Mouse (Mus musculus) heart, embryonic 15.5 days (tissue): ENCODE measurements around the gene Rpl9-ps1. TPM values are rescaled to one million over a fixed set of nuclear protein-coding genes. Genes with fewer than 3 reads are reported as not detected.

Experiments used
- ATAC-seq: fragments of 200-750 bp; cut with Nextera tagmentation; replicated peaks from 2 replicates; pipeline ENCODE4 v1.8.0; 2017; ENCODE audit warnings: low read depth, moderate TSS enrichment; ENCODE audit not compliant: insufficient number of reproducible peaks, insufficient read depth, low FRiP score
- H3K27ac ChIP-seq: fragments of 300-500 bp; sonication (generic); 2 replicates; pipeline ENCODE4 v1.5.1; 2015; ENCODE audit warnings: mild to moderate bottlenecking, inconsistent platforms
- H3K27me3 ChIP-seq: fragments of 300-500 bp; sonication (generic); 2 replicates; pipeline ENCODE4 v1.6.1; 2015; ENCODE audit warnings: inconsistent platforms
- H3K36me3 ChIP-seq: fragments of 300-500 bp; sonication (generic); 2 replicates; pipeline ENCODE4 v1.6.1; 2015; ENCODE audit warnings: mild to moderate bottlenecking, inconsistent platforms
- H3K4me1 ChIP-seq: fragments of 300-500 bp; sonication (generic); replicated peaks from 2 replicates; pipeline ENCODE4 v1.6.1; 2015; ENCODE audit warnings: inconsistent platforms
- H3K4me2 ChIP-seq: fragments of 300-500 bp; sonication (generic); 2 replicates; pipeline ENCODE4 v1.6.1; 2015; ENCODE audit warnings: inconsistent platforms, mild to moderate bottlenecking, moderate library complexity
- H3K4me3 ChIP-seq: fragments of 300-500 bp; sonication (generic); 2 replicates; pipeline ENCODE4 v1.5.1; 2015; ENCODE audit warnings: mild to moderate bottlenecking, inconsistent platforms
- H3K9ac ChIP-seq: fragments of 300-500 bp; sonication (generic); 2 replicates; pipeline ENCODE4 v1.6.1; 2015; ENCODE audit warnings: mild to moderate bottlenecking, inconsistent platforms
- H3K9me3 ChIP-seq: fragments of 300-500 bp; sonication (generic); replicated peaks from 2 replicates; pipeline ENCODE4 v1.6.1; 2016; ENCODE audit warnings: inconsistent platforms
- WGBS: fragments of 180-500 bp; shearing (Covaris S2); methylation state at CpG from one replicate; pipeline ENCODE4 v1.1.7; 2015; ENCODE audit warnings: mixed read lengths; 5-methylcytosine and 5-hydroxymethylcytosine counted together
- polyA plus RNA-seq: library from polyadenylated mRNA; unstranded; fragments of >200 nt; fragmentation: Nextera tagmentation; extraction: Ambion mirVana; gene quantifications from 2 replicates; pipeline ENCODE4 v1.2.1, GENCODE M21; 2015

The Rpl9-ps1 gene
- polyA plus RNA-seq, 1 experiment from 2014 or later, result not detected

DNA sequence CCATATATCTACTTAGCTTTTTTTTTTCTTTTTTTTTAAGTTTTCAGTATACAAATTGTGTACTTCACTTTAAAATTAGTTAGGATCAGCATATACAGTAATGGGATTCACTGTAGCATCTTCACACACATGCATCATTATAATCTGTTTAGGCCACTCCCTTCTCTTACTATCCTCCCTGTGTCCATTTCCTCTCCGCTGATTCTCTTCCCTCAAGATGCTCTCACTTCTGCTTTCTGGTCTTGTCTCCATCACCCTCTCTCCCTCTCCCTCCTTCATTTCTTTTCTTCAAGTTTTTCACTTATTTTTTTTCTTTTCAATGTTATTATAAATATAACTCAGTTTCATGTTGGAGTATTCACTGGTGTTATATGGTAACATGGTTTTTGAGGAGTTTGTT lies 26.4 kb downstream of the Rpl9-ps1 start:
- Histone ChIP-seq H3K9me3 (no peaks in the 10 kb centered on the region), H3K36me3 (no peaks in the 10 kb centered on the region), H3K4me3 (no peak overlapping the region), H3K4me1 (no peaks in the 10 kb centered on the region), H3K4me2 (no peak overlapping the region), H3K9ac (no peak overlapping the region), H3K27me3 (no peaks in the 10 kb centered on the region), H3K27ac (no peak overlapping the region)
- ATAC-seq, result no peak
- WGBS, result 84% methylated on average over 1 of the region's 1 CpGs

DNA sequence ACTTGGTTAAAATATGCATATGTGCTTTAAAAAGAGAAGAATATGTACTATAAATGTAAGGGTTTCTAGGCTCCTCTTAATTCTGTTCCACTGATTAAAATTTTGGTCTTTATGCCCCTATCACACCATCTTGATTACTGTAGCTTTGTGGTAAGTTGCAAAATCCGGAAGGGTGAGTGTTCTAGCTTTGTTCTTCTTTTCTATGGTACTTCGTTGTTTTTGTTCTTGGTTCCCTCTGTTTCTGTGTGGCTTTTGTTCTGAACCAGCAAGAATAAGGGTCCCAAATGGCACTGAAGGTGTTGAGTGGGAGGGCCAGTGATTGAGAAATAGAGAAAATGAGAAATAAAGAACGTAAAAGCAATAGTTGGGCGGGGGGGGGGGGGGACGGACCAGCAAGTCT lies 27.2 kb downstream of the Rpl9-ps1 start:
- Histone ChIP-seq H3K4me2 (no peak overlapping the region), H3K27ac (no peak overlapping the region), H3K9me3 (no peaks in the 10 kb centered on the region), H3K4me1 (no peaks in the 10 kb centered on the region), H3K27me3 (no peaks in the 10 kb centered on the region), H3K4me3 (no peak overlapping the region), H3K36me3 (no peaks in the 10 kb centered on the region), H3K9ac (no peak overlapping the region)
- no peak for ATAC-seq
- 77% methylated on average over 5 of the region's 5 CpGs for WGBS

DNA sequence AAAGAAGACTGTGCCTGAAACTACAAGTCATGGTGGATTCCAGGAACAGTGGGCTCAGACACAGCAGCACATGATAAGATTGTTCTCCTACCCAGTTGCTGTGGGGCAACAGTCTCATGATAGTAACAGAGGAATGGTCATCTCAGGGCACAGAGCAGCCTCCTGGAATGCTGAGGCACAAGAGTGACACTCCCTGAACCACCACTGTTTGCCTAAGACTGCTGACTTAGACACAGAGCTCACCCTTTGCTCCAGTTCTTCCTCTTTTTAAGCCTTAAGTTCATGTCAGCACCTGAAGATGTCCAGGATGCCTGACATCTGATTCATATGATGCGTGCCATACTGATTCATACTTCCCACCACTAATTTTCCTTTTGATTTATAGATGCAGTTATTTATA lies 28.8 kb downstream of the Rpl9-ps1 start:
- Histone ChIP-seq H3K9me3 (no peaks in the 10 kb centered on the region), H3K4me3 (no peak overlapping the region), H3K4me1 (no peaks in the 10 kb centered on the region), H3K27ac (no peak overlapping the region), H3K36me3 (no peaks in the 10 kb centered on the region), H3K27me3 (no peaks in the 10 kb centered on the region), H3K4me2 (no peak overlapping the region), H3K9ac (no peak overlapping the region)
- WGBS, result 84% methylated on average over 1 of the region's 1 CpGs
- no peak for ATAC-seq

DNA sequence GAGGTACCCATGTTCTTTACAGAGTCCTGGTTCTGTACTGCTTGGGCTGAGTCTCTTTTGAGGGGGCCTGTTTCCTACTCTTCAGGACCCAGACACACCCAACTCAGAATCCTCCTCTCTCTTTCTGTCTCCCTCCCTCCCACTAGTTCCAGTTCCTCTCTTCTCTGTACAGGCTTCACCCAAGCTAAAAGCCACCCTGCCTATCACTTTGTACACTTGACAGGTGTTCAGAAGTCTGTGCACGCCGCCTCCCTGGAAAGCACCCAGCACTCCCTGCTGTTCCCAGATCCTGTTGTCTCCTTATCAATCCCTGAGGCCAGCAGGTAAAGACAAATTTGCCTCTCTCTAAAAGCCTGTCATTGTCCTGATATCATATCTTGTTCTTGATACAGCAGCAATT lies 34.5 kb downstream of the Rpl9-ps1 start:
- Histone ChIP-seq H3K4me1 (no peaks in the 10 kb centered on the region), H3K9ac (no peak overlapping the region), H3K27ac (no peak overlapping the region), H3K27me3 (no peaks in the 10 kb centered on the region), H3K36me3 (no peaks in the 10 kb centered on the region), H3K4me2 (no peak overlapping the region), H3K4me3 (no peak overlapping the region), H3K9me3 (no peaks in the 10 kb centered on the region)
- ATAC-seq, result no peak
- WGBS, result 50% methylated on average over 2 of the region's 2 CpGs

- H3K27me3 ChIP-seq, result no peaks in the 10 kb centered on the region
- ATAC-seq, result no peak
- WGBS, result 47% methylated on average over 1 of the region's 1 CpGs
- no peaks in the 10 kb centered on the region for H3K4me1 ChIP-seq
- H3K27ac ChIP-seq, result no peak overlapping the region
- no peak overlapping the region for H3K4me2 ChIP-seq
- H3K9ac ChIP-seq, result no peak overlapping the region
- no peaks in the 10 kb centered on the region for H3K9me3 ChIP-seq
- H3K36me3 ChIP-seq, result no peaks in the 10 kb centered on the region
- no peak overlapping the region for H3K4me3 ChIP-seq
These were observed 39.0 kb downstream of the Rpl9-ps1 start for GRCm38 (mm10) chr11:83606396-83606795.

DNA sequence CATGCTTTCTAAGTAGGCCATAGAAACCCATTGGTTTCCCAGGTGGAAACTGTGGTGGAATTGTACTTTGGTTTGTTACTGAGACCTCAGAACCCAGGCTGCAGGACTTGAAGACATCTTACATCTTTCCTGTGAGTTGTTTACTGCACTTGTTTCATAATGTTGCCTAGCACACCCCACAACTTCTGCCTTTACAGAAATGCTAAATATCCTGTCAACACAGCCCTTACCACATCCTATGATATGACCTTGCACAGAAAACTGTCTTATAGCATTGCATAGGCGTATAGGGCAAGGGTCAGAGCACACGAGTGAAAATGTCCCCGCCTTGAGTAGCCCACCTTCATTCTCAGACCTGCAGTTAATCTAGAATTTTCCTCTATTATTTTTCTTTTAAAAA lies 39.9 kb downstream of the Rpl9-ps1 start:
- H3K27ac ChIP-seq, result no peak overlapping the region
- no peak for ATAC-seq
- H3K4me1 ChIP-seq, result no peaks in the 10 kb centered on the region
- H3K9me3 ChIP-seq, result no peaks in the 10 kb centered on the region
- no peak overlapping the region for H3K4me3 ChIP-seq
- no peak overlapping the region for H3K4me2 ChIP-seq
- WGBS, result 84% methylated on average over 3 of the region's 3 CpGs
- H3K36me3 ChIP-seq, result no peaks in the 10 kb centered on the region
- H3K9ac ChIP-seq, result no peak overlapping the region
- no peaks in the 10 kb centered on the region for H3K27me3 ChIP-seq

- ATAC-seq, result no peak
- H3K9ac ChIP-seq, result no peak overlapping the region
- WGBS, result 85% methylated on average over 4 of the region's 4 CpGs
- no peaks in the 10 kb centered on the region for H3K4me1 ChIP-seq
- no peak overlapping the region for H3K4me3 ChIP-seq
- no peaks in the 10 kb centered on the region for H3K27me3 ChIP-seq
- H3K27ac ChIP-seq, result no peak overlapping the region
- no peaks in the 10 kb centered on the region for H3K9me3 ChIP-seq
- no peak overlapping the region for H3K4me2 ChIP-seq
- no peaks in the 10 kb centered on the region for H3K36me3 ChIP-seq
These were observed 40.7 kb downstream of the Rpl9-ps1 start for GRCm38 (mm10) chr11:83604698-83605097.

DNA sequence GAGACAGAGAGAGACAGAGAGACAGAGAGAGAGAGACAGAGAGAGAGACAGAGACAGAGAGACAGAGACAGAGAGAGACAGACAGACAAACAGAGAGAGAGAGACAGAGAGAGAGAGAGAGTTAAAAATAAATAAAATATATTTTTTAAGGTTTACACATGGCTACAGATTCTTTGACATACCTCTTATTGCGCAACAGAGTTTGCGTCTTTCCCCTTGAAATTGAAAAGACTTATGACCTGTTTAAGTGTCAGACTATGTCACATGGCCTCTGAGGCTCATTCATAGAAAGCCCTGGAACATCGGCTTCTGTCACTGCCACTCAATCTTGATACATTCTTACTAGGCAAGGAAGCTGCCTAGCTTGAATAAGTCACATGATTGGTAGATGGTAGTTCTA lies 42.0 kb downstream of the Rpl9-ps1 start:
- 80% methylated on average over 3 of the region's 3 CpGs for WGBS
- no peak overlapping the region for H3K4me2 ChIP-seq
- H3K9me3 ChIP-seq, result no peaks in the 10 kb centered on the region
- no peaks in the 10 kb centered on the region for H3K27me3 ChIP-seq
- H3K9ac ChIP-seq, result no peak overlapping the region
- no peaks in the 10 kb centered on the region for H3K36me3 ChIP-seq
- no peak overlapping the region for H3K27ac ChIP-seq
- H3K4me3 ChIP-seq, result no peak overlapping the region
- ATAC-seq, result no peak
- H3K4me1 ChIP-seq, result no peaks in the 10 kb centered on the region

- Histone ChIP-seq H3K4me3 (no peak overlapping the region), H3K27ac (no peak overlapping the region), H3K4me2 (no peak overlapping the region), H3K4me1 (no peaks in the 10 kb centered on the region), H3K9me3 (no peaks in the 10 kb centered on the region), H3K36me3 (no peaks in the 10 kb centered on the region), H3K27me3 (no peaks in the 10 kb centered on the region), H3K9ac (no peak overlapping the region)
- WGBS, result 75% methylated on average over 2 of the region's 2 CpGs
- ATAC-seq, result no peak
These were observed 44.8 kb downstream of the Rpl9-ps1 start for GRCm38 (mm10) chr11:83600576-83600975.

DNA sequence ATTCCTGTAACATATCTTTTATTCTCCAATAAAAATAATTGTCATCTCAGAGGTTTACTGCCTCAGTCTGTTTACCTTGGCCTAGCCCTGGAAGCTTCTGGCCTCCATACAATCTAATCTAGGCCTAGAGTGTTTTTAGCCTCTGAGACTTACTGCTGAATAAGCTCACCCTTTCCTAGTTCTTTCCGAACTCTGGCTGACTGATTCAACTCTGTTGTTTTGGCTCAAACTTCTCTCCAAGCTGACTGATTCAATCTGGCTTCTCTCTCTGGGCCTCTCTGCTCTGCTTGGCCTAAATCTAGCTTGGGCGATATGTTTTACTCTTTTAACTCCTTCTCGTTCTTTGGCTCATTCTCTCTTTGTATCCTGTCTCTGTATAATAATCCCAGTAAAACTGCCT lies 46.4 kb downstream of the Rpl9-ps1 start:
- Histone ChIP-seq H3K9ac (no peak overlapping the region), H3K27ac (no peak overlapping the region), H3K4me3 (no peak overlapping the region), H3K27me3 (no peaks in the 10 kb centered on the region), H3K9me3 (no peaks in the 10 kb centered on the region), H3K36me3 (no peaks in the 10 kb centered on the region), H3K4me2 (no peak overlapping the region), H3K4me1 (no peaks in the 10 kb centered on the region)
- WGBS, result 63% methylated on average over 3 of the region's 3 CpGs
- ATAC-seq, result no peak

GRCm38 (mm10) chr11:83598207-83598837 lies 47.1 kb downstream of the Rpl9-ps1 start:
- H3K9ac ChIP-seq, result no peak overlapping the region

DNA sequence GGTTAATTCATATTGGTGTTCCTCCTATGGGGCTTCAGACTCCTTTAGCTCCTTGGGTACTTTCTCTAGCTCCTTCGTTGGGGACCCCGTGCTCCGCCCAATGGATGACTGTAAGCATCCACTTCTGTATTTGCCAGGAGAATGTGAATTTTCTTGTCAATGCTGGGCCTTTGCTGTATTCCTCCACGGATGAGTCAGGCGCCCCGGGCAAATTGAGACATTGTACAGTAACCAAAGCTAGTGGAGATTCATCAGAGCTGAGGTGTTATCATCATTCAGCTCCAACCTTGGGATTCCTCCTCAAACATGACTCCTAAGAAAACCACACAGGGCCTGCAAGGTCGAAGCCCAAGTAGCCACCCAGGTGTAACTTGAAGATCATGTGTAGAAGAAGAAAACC lies 47.6 kb downstream of the Rpl9-ps1 start:
- no peaks in the 10 kb centered on the region for H3K36me3 ChIP-seq
- H3K4me3 ChIP-seq, result no peak overlapping the region
- no peaks in the 10 kb centered on the region for H3K4me1 ChIP-seq
- H3K4me2 ChIP-seq, result no peak overlapping the region
- no peaks in the 10 kb centered on the region for H3K27me3 ChIP-seq
- ATAC-seq, result no peak
- no peak overlapping the region for H3K27ac ChIP-seq
- no peaks in the 10 kb centered on the region for H3K9me3 ChIP-seq
- no peak overlapping the region for H3K9ac ChIP-seq
- 87% methylated on average over 7 of the region's 7 CpGs for WGBS

More at GRCm38 (mm10) chr11:83598207-83598837, 47.1 kb downstream of the Rpl9-ps1 start:
- Histone ChIP-seq H3K4me3 (no peak overlapping the region), H3K4me1 (no peaks in the 10 kb centered on the region), H3K36me3 (no peaks in the 10 kb centered on the region), H3K9me3 (no peaks in the 10 kb centered on the region), H3K4me2 (no peak overlapping the region), H3K27me3 (no peaks in the 10 kb centered on the region), H3K27ac (no peak overlapping the region)
- ATAC-seq, result no peak
- 62% methylated on average over 3 of the region's 3 CpGs for WGBS
